Mouse (Mus musculus): ENCODE data around the gene Mapk8ip3.

DNA sequence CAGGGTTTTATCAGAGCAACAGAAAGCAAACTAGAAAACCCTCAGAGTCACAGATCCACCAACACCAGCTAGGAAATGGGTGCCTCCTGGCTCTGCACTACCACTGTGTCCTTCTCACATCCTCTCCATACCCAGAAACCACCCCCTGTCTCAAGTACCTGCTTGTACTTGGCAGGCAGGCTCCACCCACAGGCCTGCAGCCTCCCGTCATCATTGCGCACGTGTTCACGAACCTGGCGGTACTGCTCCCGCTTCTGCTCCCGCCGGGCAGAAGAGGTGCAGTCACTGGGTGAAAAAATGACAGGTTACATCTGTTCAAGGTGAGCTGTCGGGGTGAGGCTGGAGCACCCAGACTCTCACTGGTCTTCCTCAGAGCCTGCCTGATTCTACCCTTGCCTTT lies 33.0 kb downstream of the Mapk8ip3 start:
- no peak for TF ChIP-seq POLR2A (IDR thresholded peaks at IDR 0.05; ENCODE audit: low read depth, low read length)
- TF ChIP-seq CTCF (IDR thresholded peaks at IDR 0.05; ENCODE audit: borderline replicate concordance, insufficient read depth, low read length) = no peak
